Mouse (Mus musculus) forebrain, embryonic 10.5 days (tissue): Measurements from ENCODE around the gene Zfp597. TPM values are rescaled to one million over a fixed set of nuclear protein-coding genes. Genes with fewer than 3 reads are reported as not detected.
A peak's percentile ranks its signal among the peaks of the same experiment; 100 is the strongest.

Experiments used
- DNase-seq: peaks from one replicate; pipeline ENCODE4 v3.0.0-alpha.2; 2017; ENCODE audit warnings: low spot score; ENCODE audit errors: extremely low spot score
- H3K27ac ChIP-seq: fragments of 300-500 bp; sonication (generic); 2 replicates; pipeline ENCODE4 v1.5.1; 2016; ENCODE audit warnings: mild to moderate bottlenecking
- H3K27me3 ChIP-seq: fragments of 300-500 bp; sonication (generic); 2 replicates; pipeline ENCODE4 v1.6.1; 2016; ENCODE audit warnings: mild to moderate bottlenecking; ENCODE audit not compliant: poor library complexity, severe bottlenecking
- H3K36me3 ChIP-seq: fragments of 300-500 bp; sonication (generic); replicated peaks from 2 replicates; pipeline ENCODE4 v1.6.1; 2016; ENCODE audit warnings: mild to moderate bottlenecking, moderate library complexity
- H3K4me1 ChIP-seq: fragments of 300-500 bp; sonication (generic); 2 replicates; pipeline ENCODE4 v1.6.1; 2016
- H3K4me3 ChIP-seq: fragments of 300-500 bp; sonication (generic); 2 replicates; pipeline ENCODE4 v1.5.1; 2016; ENCODE audit warnings: mild to moderate bottlenecking, moderate library complexity
- H3K9me3 ChIP-seq: fragments of 300-500 bp; sonication (generic); 2 replicates; pipeline ENCODE4 v1.6.1; 2016; ENCODE audit warnings: mild to moderate bottlenecking, moderate library complexity
- WGBS: fragments of 180-500 bp; shearing (Covaris S2); methylation state at CpG from one replicate; pipeline ENCODE4 v1.1.7; 2016; 5-methylcytosine and 5-hydroxymethylcytosine counted together
- polyA plus RNA-seq: library from polyadenylated mRNA; unstranded; fragments of >200 nt; fragmentation: Nextera tagmentation; extraction: Ambion mirVana; gene quantifications from 2 replicates; pipeline ENCODE4 v1.2.1, GENCODE M21; 2016

The Zfp597 gene
- polyA plus RNA-seq: 5.4 and 6.5 TPM in 2 replicates

- H3K9me3 ChIP-seq: no peaks in the 10 kb centered on the region
- H3K4me1 ChIP-seq: peaks cover 14% of the 10 kb centered on the region
- peaks cover 16% of the 10 kb centered on the region for H3K36me3 ChIP-seq
- WGBS: under 1% methylated on average over 83 of the region's 88 CpGs
- H3K4me3 ChIP-seq: peak within 1 kb of the TSS; percentile 86
- peak; percentile 93 for DNase-seq
- H3K27me3 ChIP-seq: no peaks in the 10 kb centered on the region
- peak within 1 kb of the TSS; percentile 94 for H3K27ac ChIP-seq
Observed at GRCm38 (mm10) chr16:3884201-3885064, at the start of gene Zfp597, which contains the start of gene Gm20695. Gene Zfp597, minus strand, starts transcription at chr16:3884561. Gene Gm20695, plus strand, starts transcription at chr16:3884648.

DNA sequence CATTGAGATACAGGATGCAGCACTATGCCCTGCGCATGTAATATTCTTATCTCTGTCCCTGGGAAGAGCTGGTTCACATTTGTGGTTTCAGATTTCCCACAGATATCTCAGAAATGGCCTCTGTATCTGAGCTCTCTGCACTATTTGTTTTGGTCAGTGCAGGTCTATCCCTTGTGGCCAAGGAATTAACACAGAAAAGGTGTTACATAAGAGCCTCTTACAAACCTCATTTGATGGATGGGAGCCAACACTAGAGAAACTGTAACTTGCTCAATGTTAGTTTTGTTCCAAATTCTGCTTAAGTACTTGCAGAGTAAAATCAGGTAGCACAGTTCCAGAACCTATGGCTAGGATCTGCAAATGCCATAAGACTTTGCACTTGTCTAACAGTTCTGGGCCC is 49.7 kb upstream of the Zfp597 start:
- DNase-seq: no peak
- 97% methylated on average over 1 of the region's 1 CpGs for WGBS
- Histone ChIP-seq H3K27ac (no peak overlapping the region), H3K9me3 (no peaks in the 10 kb centered on the region), H3K27me3 (no peaks in the 10 kb centered on the region), H3K4me1 (no peaks in the 10 kb centered on the region), H3K4me3 (no peak overlapping the region), H3K36me3 (peaks cover 87% of the 10 kb centered on the region)

DNA sequence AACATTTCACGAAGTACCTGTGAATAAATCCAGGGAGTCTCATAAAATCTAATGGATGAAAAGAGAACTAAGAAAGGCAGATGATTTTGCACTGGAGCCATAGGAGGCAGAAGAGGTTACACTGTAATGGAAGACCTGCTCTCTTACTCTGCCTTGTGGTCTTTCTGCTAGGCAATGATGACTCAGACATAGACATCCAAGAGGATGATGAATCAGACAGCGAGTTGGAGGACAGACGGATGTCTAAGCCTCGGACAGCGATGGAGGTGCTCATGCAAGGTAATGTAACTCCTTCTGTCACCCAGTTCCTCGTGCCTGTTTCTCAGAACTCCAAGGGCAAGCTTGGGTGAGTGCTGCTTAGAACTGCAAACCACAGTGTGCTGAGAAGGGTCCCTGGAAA is 49.2 kb upstream of the Zfp597 start:
- H3K9me3 ChIP-seq: no peaks in the 10 kb centered on the region
- WGBS: 95% methylated on average over 6 of the region's 6 CpGs
- H3K4me3 ChIP-seq: no peak overlapping the region
- H3K27me3 ChIP-seq: no peaks in the 10 kb centered on the region
- no peak overlapping the region for H3K27ac ChIP-seq
- no peaks in the 10 kb centered on the region for H3K4me1 ChIP-seq
- H3K36me3 ChIP-seq: peaks cover 85% of the 10 kb centered on the region
- no peak for DNase-seq

GRCm38 (mm10) chr16:3929151-3929550 is 44.8 kb upstream of the Zfp597 start:
- H3K4me1 ChIP-seq: no peaks in the 10 kb centered on the region
- 86% methylated on average over 7 of the region's 7 CpGs for WGBS
- peaks cover 81% of the 10 kb centered on the region for H3K36me3 ChIP-seq
- H3K9me3 ChIP-seq: no peaks in the 10 kb centered on the region
- H3K27ac ChIP-seq: no peak overlapping the region
- no peak for DNase-seq
- no peak overlapping the region for H3K4me3 ChIP-seq
- H3K27me3 ChIP-seq: no peaks in the 10 kb centered on the region

DNA sequence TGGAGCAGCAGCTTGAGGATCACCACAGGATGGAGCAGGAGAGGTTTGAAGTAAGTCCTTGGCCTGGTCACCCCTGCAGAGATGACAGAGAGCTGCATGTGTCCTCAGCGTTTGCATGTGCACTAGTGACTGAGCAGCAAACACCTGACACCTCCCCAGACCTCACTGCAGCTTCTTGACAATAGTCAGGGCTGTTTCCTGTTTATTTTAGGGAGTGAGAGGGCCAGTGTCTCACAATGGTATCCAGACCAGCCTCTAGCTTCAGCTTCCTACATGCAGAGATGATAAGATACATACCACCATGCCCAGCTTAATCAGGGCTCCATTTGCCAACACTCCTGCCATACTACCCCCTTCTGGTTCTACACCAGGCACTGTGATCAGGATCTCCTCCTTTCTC is 44.2 kb upstream of the Zfp597 start:
- no peak overlapping the region for H3K4me3 ChIP-seq
- no peaks in the 10 kb centered on the region for H3K9me3 ChIP-seq
- no peaks in the 10 kb centered on the region for H3K27me3 ChIP-seq
- no peak overlapping the region for H3K27ac ChIP-seq
- 85% methylated on average over 1 of the region's 1 CpGs for WGBS
- no peaks in the 10 kb centered on the region for H3K4me1 ChIP-seq
- peaks cover 81% of the 10 kb centered on the region for H3K36me3 ChIP-seq
- DNase-seq: no peak

- Histone ChIP-seq H3K36me3 (peaks cover 89% of the 10 kb centered on the region), H3K27ac (no peak overlapping the region), H3K4me1 (no peaks in the 10 kb centered on the region), H3K27me3 (no peaks in the 10 kb centered on the region), H3K9me3 (no peaks in the 10 kb centered on the region), H3K4me3 (no peak overlapping the region)
- no peak for DNase-seq
- WGBS: 79% methylated on average over 4 of the region's 4 CpGs
Observed at GRCm38 (mm10) chr16:3923966-3924365, 39.6 kb upstream of the Zfp597 start.

- Histone ChIP-seq H3K27ac (no peak overlapping the region), H3K27me3 (no peaks in the 10 kb centered on the region), H3K4me1 (no peaks in the 10 kb centered on the region), H3K4me3 (no peak overlapping the region), H3K36me3 (peaks cover 90% of the 10 kb centered on the region), H3K9me3 (no peaks in the 10 kb centered on the region)
- DNase-seq: no peak
- WGBS: 89% methylated on average over 3 of the region's 3 CpGs
Observed at GRCm38 (mm10) chr16:3923515-3923914, 39.2 kb upstream of the Zfp597 start.

DNA sequence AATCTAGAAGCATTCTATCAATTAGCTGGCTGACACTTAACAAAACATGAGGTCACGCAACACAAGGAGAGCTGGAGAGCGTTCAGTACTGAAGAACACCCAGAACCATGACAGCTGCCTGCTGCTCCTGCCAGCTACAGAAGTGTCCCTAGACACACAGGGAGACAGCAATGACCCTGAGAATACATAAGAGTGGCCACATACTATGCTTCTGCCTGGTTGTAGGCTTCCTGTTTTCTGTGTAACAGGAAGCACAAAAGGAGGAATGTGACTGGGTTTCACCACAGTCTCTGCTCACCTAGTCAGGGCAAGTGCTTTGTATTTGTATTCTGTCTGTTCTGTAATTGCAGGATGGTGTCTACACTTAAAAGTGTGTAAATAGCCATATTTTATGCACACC is 36.4 kb upstream of the Zfp597 start:
- H3K9me3 ChIP-seq: no peaks in the 10 kb centered on the region
- peaks cover 91% of the 10 kb centered on the region for H3K36me3 ChIP-seq
- no peaks in the 10 kb centered on the region for H3K27me3 ChIP-seq
- H3K4me3 ChIP-seq: no peak overlapping the region
- no peak for DNase-seq
- WGBS: 96% methylated on average over 2 of the region's 2 CpGs
- no peak overlapping the region for H3K27ac ChIP-seq
- no peaks in the 10 kb centered on the region for H3K4me1 ChIP-seq

DNA sequence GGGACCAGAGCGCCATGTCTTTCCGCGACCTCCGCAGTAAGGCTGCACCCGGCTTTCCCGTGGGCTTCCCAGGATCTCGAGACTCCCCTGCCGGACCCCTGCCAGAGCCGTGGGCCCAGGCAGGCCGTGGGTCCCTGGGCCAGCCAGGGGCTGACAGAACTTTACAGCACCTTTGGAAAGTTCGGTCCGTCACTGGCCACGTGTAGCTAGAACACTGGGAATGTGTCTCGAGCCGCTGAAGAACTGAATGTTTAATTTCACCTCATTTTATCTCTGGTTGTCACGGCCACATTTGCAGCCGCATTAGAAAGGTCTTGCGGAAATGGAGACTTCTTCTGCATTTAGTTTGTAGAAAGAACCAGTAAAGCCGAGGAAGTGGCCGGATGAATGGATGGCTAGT is 24.8 kb upstream of the Zfp597 start:
- no peak for DNase-seq
- Histone ChIP-seq H3K4me3 (peak overlapping the region; percentile 67), H3K27ac (peak overlapping the region; percentile 89), H3K4me1 (peaks cover 27% of the 10 kb centered on the region), H3K27me3 (no peaks in the 10 kb centered on the region), H3K9me3 (no peaks in the 10 kb centered on the region), H3K36me3 (peaks cover 50% of the 10 kb centered on the region)
- 12% methylated on average over 20 of the region's 20 CpGs for WGBS

DNA sequence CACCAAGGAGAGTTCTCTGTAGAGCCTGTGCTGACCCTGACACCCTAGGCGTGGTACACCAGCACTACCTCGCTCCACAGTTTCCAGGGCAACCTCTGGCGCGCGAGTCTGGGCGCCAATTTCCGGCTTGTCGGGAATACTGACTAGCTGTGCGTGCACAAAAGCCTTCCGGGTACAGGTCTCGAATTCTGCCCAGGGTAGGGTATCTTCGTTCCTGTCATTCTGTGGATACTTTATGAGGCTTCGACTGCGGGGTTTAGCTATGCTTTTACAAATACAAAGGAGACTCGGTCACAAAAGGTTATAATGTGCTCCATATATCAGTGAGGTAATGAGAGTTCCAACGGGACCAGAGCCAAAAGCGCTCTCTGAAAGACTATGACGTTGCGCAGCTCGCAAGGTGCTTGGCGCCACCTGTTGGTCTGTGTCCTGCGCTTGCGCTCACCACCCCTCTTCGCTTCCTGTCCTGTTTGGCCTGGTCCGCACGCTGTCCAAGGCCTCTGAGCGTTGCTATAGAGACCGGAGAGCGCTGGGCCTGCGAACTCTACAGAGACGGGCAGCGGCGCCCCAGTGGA is 24.3 kb upstream of the Zfp597 start, which contains the start of the genes 1700037C18Rik and Cluap1:
1700037C18Rik (minus strand) TSS at position 153 of the 575 bp plus-strand sequence.
Cluap1 (plus strand) TSS at position 265 of the 575 bp plus-strand sequence.
- Histone ChIP-seq H3K36me3 (peaks cover 50% of the 10 kb centered on the region), H3K27me3 (no peaks in the 10 kb centered on the region), H3K4me1 (peaks cover 27% of the 10 kb centered on the region), H3K4me3 (peak within 1 kb of the TSS; percentile 67), H3K9me3 (no peaks in the 10 kb centered on the region), H3K27ac (peak within 1 kb of the TSS; percentile 89)
- DNase-seq: peak; percentile 92
- under 1% methylated on average over 33 of the region's 33 CpGs for WGBS

GRCm38 (mm10) chr16:3907471-3907870 is 23.1 kb upstream of the Zfp597 start:
- 86% methylated on average over 2 of the region's 2 CpGs for WGBS
- H3K27me3 ChIP-seq: no peaks in the 10 kb centered on the region

GRCm38 (mm10) chr16:3896553-3896952 is 12.2 kb upstream of the Zfp597 start:
- no peak overlapping the region for H3K4me3 ChIP-seq
- DNase-seq: no peak
- H3K27me3 ChIP-seq: no peaks in the 10 kb centered on the region
- peaks cover 65% of the 10 kb centered on the region for H3K36me3 ChIP-seq
- no peak overlapping the region for H3K27ac ChIP-seq
- no peaks in the 10 kb centered on the region for H3K9me3 ChIP-seq
- 90% methylated on average over 1 of the region's 1 CpGs for WGBS
- no peaks in the 10 kb centered on the region for H3K4me1 ChIP-seq

More at GRCm38 (mm10) chr16:3907471-3907870, 23.1 kb upstream of the Zfp597 start:
- Histone ChIP-seq H3K4me3 (peak overlapping the region; percentile 67; the same call in 1 of the 2 replicates), H3K36me3 (peaks cover 50% of the 10 kb centered on the region), H3K4me1 (peaks cover 27% of the 10 kb centered on the region), H3K27ac (no peak overlapping the region), H3K9me3 (no peaks in the 10 kb centered on the region)
- DNase-seq: no peak

DNA sequence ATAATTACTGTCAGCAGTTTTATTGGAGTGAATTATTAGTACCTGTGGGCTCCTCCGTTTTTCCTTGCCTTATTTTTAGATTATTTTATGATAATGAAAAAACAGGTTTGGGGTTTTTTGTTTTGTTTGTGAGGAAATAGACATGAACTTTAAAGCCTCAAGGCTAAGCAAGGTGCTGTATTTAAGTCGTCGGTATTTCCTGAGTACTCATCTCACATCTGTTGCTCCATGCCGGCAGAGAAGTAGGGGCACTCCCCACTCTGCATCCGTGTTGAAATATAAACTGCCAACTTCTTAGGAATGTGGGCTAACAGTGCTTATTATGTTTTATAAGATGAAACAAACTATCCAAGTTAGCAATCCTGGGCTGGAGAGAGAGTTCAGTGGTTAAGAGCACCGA is 11.7 kb upstream of the Zfp597 start:
- Histone ChIP-seq H3K27ac (no peak overlapping the region), H3K4me1 (no peaks in the 10 kb centered on the region), H3K36me3 (peaks cover 59% of the 10 kb centered on the region), H3K27me3 (no peaks in the 10 kb centered on the region), H3K4me3 (no peak overlapping the region), H3K9me3 (no peaks in the 10 kb centered on the region)
- 89% methylated on average over 6 of the region's 6 CpGs for WGBS
- no peak for DNase-seq
